Mouse (Mus musculus) midbrain, embryonic 15.5 days (tissue): Measurements from ENCODE around the gene Gm15217. TPM values are rescaled to one million over a fixed set of nuclear protein-coding genes. Genes with fewer than 3 reads are reported as not detected.

Experiments
- ATAC-seq: fragments of 200-750 bp; cut with Nextera tagmentation; replicated peaks from 2 replicates; pipeline ENCODE4 v1.8.0; 2017; ENCODE audit warnings: moderate TSS enrichment
- H3K27ac ChIP-seq: fragments of 300-500 bp; sonication (generic); 2 replicates; pipeline ENCODE4 v1.5.1; 2015; ENCODE audit warnings: mild to moderate bottlenecking, inconsistent platforms
- H3K27me3 ChIP-seq: fragments of 300-500 bp; sonication (generic); replicated peaks from 2 replicates; pipeline ENCODE4 v1.6.1; 2015; ENCODE audit warnings: inconsistent platforms
- H3K36me3 ChIP-seq: fragments of 300-500 bp; sonication (generic); replicated peaks from 2 replicates; pipeline ENCODE4 v1.6.1; 2015; ENCODE audit warnings: inconsistent platforms
- H3K4me1 ChIP-seq: fragments of 300-500 bp; sonication (generic); 2 replicates; pipeline ENCODE4 v1.6.1; 2015; ENCODE audit warnings: inconsistent platforms
- H3K4me2 ChIP-seq: fragments of 300-500 bp; sonication (generic); 2 replicates; pipeline ENCODE4 v1.6.1; 2015; ENCODE audit warnings: inconsistent platforms, mild to moderate bottlenecking, moderate library complexity
- H3K4me3 ChIP-seq: fragments of 300-500 bp; sonication (generic); 2 replicates; pipeline ENCODE4 v1.5.1; 2015; ENCODE audit warnings: mild to moderate bottlenecking, inconsistent platforms
- H3K9ac ChIP-seq: fragments of 300-500 bp; sonication (generic); 2 replicates; pipeline ENCODE4 v1.6.1; 2015; ENCODE audit warnings: mild to moderate bottlenecking, inconsistent platforms
- H3K9me3 ChIP-seq: fragments of 300-500 bp; sonication (generic); 2 replicates; pipeline ENCODE4 v1.6.1; 2016; ENCODE audit warnings: inconsistent platforms
- WGBS: fragments of 180-500 bp; shearing (Covaris S2); methylation state at CpG from one replicate; pipeline ENCODE4 v1.1.7; 2015; ENCODE audit warnings: mixed read lengths; 5-methylcytosine and 5-hydroxymethylcytosine counted together
- polyA plus RNA-seq: library from polyadenylated mRNA; unstranded; fragments of >200 nt; fragmentation: Nextera tagmentation; extraction: Ambion mirVana; gene quantifications from 2 replicates; pipeline ENCODE4 v1.2.1, GENCODE M21; 2015

Gene Gm15217
- polyA plus RNA-seq, 1 experiment from 2014 or later: not detected

DNA sequence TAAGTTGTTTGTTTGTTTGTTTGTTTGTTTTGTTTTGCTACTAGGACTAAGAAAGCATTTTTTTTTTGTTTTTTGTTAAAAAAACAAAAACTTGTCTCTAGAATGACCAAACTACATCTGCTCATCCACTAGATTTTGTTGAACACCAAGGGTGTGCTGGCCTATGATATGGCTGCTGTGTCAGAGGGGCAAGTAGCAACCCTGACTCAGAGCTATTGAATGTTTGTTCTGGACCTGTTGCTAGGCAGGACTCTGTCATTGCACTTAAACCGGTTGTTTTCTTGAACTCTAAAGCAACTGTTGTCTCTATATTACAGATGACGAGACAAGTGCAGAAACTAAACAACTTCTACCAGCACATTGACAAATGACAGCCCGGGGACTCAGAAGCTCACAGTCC lies 29.1 kb downstream of the Gm15217 start:
- Histone ChIP-seq H3K27ac (no peak overlapping the region), H3K9ac (no peak overlapping the region), H3K36me3 (no peaks in the 10 kb centered on the region), H3K9me3 (no peaks in the 10 kb centered on the region), H3K27me3 (no peaks in the 10 kb centered on the region), H3K4me3 (no peak overlapping the region), H3K4me2 (no peak overlapping the region), H3K4me1 (no peaks in the 10 kb centered on the region)
- WGBS: 88% methylated on average over 3 of the region's 3 CpGs
- no peak for ATAC-seq

DNA sequence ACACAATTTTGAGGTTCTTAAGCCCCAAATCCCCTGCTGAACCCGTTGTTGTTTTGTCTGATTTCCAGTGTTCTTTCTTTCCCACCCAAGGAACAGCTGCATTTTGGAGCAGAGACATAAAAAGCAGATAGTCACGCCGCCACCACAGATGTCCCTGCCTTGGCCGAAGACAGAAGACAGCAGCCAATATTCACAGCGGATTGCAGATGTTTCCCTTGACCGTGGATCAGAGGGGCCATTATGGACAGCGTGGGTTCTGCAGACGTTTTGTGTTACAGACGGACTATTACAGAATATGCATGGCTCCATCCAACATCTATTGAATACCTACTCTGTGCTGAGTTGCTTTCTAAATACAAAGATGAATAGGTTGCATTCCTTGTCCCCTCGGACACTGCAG lies 29.8 kb downstream of the Gm15217 start:
- Histone ChIP-seq H3K4me3 (no peak overlapping the region), H3K27ac (no peak overlapping the region), H3K4me1 (no peaks in the 10 kb centered on the region), H3K36me3 (no peaks in the 10 kb centered on the region), H3K9ac (no peak overlapping the region), H3K27me3 (no peaks in the 10 kb centered on the region), H3K9me3 (no peaks in the 10 kb centered on the region), H3K4me2 (no peak overlapping the region)
- WGBS: 76% methylated on average over 10 of the region's 10 CpGs
- no peak for ATAC-seq

DNA sequence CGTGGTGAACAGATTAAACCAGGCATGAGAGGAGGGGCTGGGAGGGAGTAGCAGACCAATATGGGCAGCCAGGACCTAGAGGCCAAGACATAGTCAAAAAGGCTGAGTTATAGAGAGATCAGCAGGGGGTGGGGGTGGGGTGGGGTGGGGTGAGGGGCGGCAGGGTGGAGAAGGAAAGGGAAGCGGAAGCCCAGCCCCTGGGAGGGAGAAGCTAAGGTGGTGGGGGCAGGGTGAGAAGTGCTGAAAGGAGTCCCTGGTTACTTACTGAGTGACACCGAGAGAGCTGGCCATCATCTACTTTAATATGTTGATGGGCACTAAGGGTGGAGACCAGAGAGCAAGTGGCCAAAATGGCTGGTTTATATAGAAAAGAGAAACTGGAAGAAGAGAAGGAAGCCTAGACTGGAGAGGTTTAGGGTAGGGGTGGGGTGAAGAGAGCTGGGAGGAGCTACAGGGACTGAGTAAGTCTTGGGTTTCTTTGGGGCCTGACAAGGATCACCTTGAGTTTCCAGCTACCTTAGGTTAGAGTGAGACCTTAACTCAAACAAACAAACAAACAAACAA lies 31.4 kb downstream of the Gm15217 start:
- WGBS: 63% methylated on average over 4 of the region's 4 CpGs

GRCm38 (mm10) chr14:46412497-46413000 lies 33.3 kb downstream of the Gm15217 start:
- H3K27me3 ChIP-seq: no peaks in the 10 kb centered on the region
- no peak overlapping the region for H3K4me2 ChIP-seq
- WGBS: 79% methylated on average over 7 of the region's 7 CpGs
- no peak overlapping the region for H3K4me3 ChIP-seq
- H3K9me3 ChIP-seq: no peaks in the 10 kb centered on the region
- no peak overlapping the region for H3K27ac ChIP-seq
- H3K9ac ChIP-seq: no peak overlapping the region
- H3K36me3 ChIP-seq: no peaks in the 10 kb centered on the region
- ATAC-seq: no peak
- no peaks in the 10 kb centered on the region for H3K4me1 ChIP-seq

More for the DNA sequence above, 31.4 kb downstream of the Gm15217 start:
- Histone ChIP-seq H3K4me3 (no peak overlapping the region), H3K4me2 (no peak overlapping the region), H3K9me3 (no peaks in the 10 kb centered on the region), H3K4me1 (no peaks in the 10 kb centered on the region), H3K36me3 (no peaks in the 10 kb centered on the region), H3K27ac (no peak overlapping the region), H3K9ac (no peak overlapping the region), H3K27me3 (no peaks in the 10 kb centered on the region)
- no peak for ATAC-seq

DNA sequence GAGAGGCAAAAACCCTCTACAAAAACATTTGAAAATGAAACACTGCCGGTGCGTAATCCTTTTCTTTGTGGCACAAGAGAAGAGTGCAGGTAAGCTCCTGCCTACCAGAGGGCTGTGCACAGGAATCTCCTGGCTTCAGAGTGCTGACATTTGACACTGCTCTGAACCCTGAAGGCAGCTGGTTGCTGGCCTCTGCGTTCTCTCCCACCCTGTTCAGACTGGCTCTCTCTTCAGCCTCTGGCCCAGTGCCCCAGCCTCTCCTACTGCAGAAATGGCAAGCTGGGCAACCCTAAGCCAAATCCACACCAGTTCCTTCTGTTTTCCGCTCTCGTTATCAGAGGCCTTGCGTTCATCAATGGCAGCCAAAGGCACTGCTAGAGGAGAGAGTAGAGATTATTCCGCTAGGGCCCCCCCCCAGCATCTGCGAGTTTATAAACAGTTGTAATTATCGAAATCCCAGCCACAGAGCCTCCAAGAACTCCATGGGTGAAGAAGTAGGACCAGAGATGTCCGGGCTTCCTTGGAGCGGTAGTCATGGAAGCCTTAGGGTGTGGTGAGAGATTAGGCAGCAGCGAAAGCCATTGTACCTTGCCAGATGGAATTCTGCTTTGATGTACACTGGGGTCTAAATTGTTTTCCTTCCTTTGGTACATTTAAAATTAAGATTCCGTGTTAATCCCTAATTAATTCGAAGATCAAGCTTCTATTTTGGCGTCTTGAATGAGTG lies 39.3 kb downstream of the Gm15217 start:
- H3K4me3 ChIP-seq: no peak overlapping the region
- no peak overlapping the region for H3K9ac ChIP-seq
- H3K9me3 ChIP-seq: no peaks in the 10 kb centered on the region
- no peaks in the 10 kb centered on the region for H3K36me3 ChIP-seq
- 41% methylated on average over 15 of the region's 15 CpGs for WGBS
- no peaks in the 10 kb centered on the region; the same call in 1 of the 2 replicates for H3K4me1 ChIP-seq
- H3K27me3 ChIP-seq: no peaks in the 10 kb centered on the region
- H3K27ac ChIP-seq: no peak overlapping the region
- peak; percentile 72; the same call in 1 of the 2 replicates for ATAC-seq
- H3K4me2 ChIP-seq: no peak overlapping the region

- no peak overlapping the region for H3K9ac ChIP-seq
- H3K4me2 ChIP-seq: no peak overlapping the region
- H3K27ac ChIP-seq: 0 out of 2 replicates have a peak overlapping the region, but pooled peaks have one; percentile 11
- WGBS: 30% methylated on average over 11 of the region's 11 CpGs
- H3K9me3 ChIP-seq: no peaks in the 10 kb centered on the region
- no peaks in the 10 kb centered on the region; the same call in 1 of the 2 replicates for H3K4me1 ChIP-seq
- H3K36me3 ChIP-seq: no peaks in the 10 kb centered on the region
- peak; percentile 51; the same call in 1 of the 2 replicates for ATAC-seq
- no peaks in the 10 kb centered on the region for H3K27me3 ChIP-seq
- H3K4me3 ChIP-seq: no peak overlapping the region
These were observed 40.1 kb downstream of the Gm15217 start for GRCm38 (mm10) chr14:46419269-46419668.

- no peaks in the 10 kb centered on the region for H3K36me3 ChIP-seq
- H3K4me3 ChIP-seq: no peak overlapping the region
- H3K9me3 ChIP-seq: no peaks in the 10 kb centered on the region
- no peaks in the 10 kb centered on the region for H3K27me3 ChIP-seq
- 84% methylated on average over 3 of the region's 3 CpGs for WGBS
- ATAC-seq: no peak
- no peak overlapping the region for H3K9ac ChIP-seq
- no peak overlapping the region for H3K4me2 ChIP-seq
- no peaks in the 10 kb centered on the region; the same call in 1 of the 2 replicates for H3K4me1 ChIP-seq
- H3K27ac ChIP-seq: no peak overlapping the region
These were observed 42.6 kb downstream of the Gm15217 start for GRCm38 (mm10) chr14:46421823-46422222.

- no peak overlapping the region for H3K27ac ChIP-seq
- no peaks in the 10 kb centered on the region for H3K9me3 ChIP-seq
- no peak for ATAC-seq
- no peaks in the 10 kb centered on the region for H3K27me3 ChIP-seq
- H3K36me3 ChIP-seq: no peaks in the 10 kb centered on the region
- no peaks in the 10 kb centered on the region for H3K4me1 ChIP-seq
- WGBS: 95% methylated on average over 13 of the region's 13 CpGs
- no peak overlapping the region for H3K4me2 ChIP-seq
- H3K4me3 ChIP-seq: no peak overlapping the region
- H3K9ac ChIP-seq: no peak overlapping the region
These were observed 48.0 kb downstream of the Gm15217 start for GRCm38 (mm10) chr14:46427251-46427650.

GRCm38 (mm10) chr14:46430231-46430630 lies 51.0 kb downstream of the Gm15217 start:
- Histone ChIP-seq H3K4me1 (no peaks in the 10 kb centered on the region), H3K4me3 (no peak overlapping the region), H3K27me3 (no peaks in the 10 kb centered on the region), H3K36me3 (no peaks in the 10 kb centered on the region), H3K9me3 (no peaks in the 10 kb centered on the region), H3K27ac (no peak overlapping the region), H3K4me2 (no peak overlapping the region), H3K9ac (no peak overlapping the region)
- 96% methylated on average over 5 of the region's 5 CpGs for WGBS
- no peak for ATAC-seq

Other genes with a start within 250 kb of the Gm15217 start
- 7.6 and 8.5 TPM in 2 replicates for gene Bmp4, start 11.3 kb downstream of the Gm15217 start, polyA plus RNA-seq